Mouse (Mus musculus) thymus, adult 2 months (tissue): ENCODE results near the gene Chid1.

ENCODE experiments used
- CTCF ChIP-seq: fragments of 200-500 bp; IDR thresholded peaks from 2 replicates; pipeline ENCODE4 v1.5.1; 2012; ENCODE audit warnings: mild to moderate bottlenecking, control low read depth, low read length, moderate library complexity, borderline replicate concordance; ENCODE audit not compliant: control insufficient read depth, poor library complexity, insufficient read depth; ENCODE audit errors: extremely low read depth
- POLR2A ChIP-seq: fragments of 200-500 bp; IDR thresholded peaks from 2 replicates; pipeline ENCODE4 v1.6.1; 2012; ENCODE audit warnings: mild to moderate bottlenecking, low read length, control low read depth, moderate library complexity; ENCODE audit not compliant: control insufficient read depth, poor library complexity, insufficient read depth; ENCODE audit errors: extremely low read depth

GRCm38 (mm10) chr7:141466607-141467148 lies 73.0 kb downstream of the Chid1 start:
- TF ChIP-seq CTCF = no peak
- no peak for TF ChIP-seq POLR2A
